Mouse (Mus musculus) E14TG2a.4 (cell line): ENCODE data around the gene Mkrn1.
"Not testable (repeated sequence)": the region's sequence is repeated elsewhere in the genome, so short reads cannot be mapped to it uniquely, and the experiment has no call there.

Experiments
- H3K27me3 ChIP-seq: 2 replicates; pipeline ENCODE4 v1.6.1; 2014; ENCODE audit warnings: low read length, control low read depth; ENCODE audit not compliant: insufficient read depth
- H3K36me3 ChIP-seq: 2 replicates; pipeline ENCODE4 v1.6.1; 2014; ENCODE audit warnings: low read length, control low read depth; ENCODE audit not compliant: insufficient read depth
- H3K4me1 ChIP-seq: replicated peaks from 2 replicates; pipeline ENCODE4 v1.6.1; 2014; ENCODE audit warnings: low read depth, low read length, control low read depth
- H3K4me3 ChIP-seq: replicated peaks from 2 replicates; pipeline ENCODE4 v1.5.1; 2014; ENCODE audit warnings: mild to moderate bottlenecking, low read length
- H3K9me3 ChIP-seq: 2 replicates; pipeline ENCODE4 v1.6.1; 2014; ENCODE audit warnings: low read length, control low read depth
- CTCF ChIP-seq: conservative IDR thresholded peaks from 2 replicates; pipeline ENCODE4 v1.5.1; 2014; ENCODE audit warnings: low read length
- NANOG ChIP-seq: IDR thresholded peaks from 2 replicates; pipeline ENCODE4 v1.6.1; 2014; ENCODE audit warnings: borderline replicate concordance, low read length, mixed read lengths
- POU5F1 ChIP-seq: IDR thresholded peaks from 2 replicates; pipeline ENCODE4 v1.6.1; 2014; ENCODE audit warnings: low read length, borderline replicate concordance

Gene Mkrn1

DNA sequence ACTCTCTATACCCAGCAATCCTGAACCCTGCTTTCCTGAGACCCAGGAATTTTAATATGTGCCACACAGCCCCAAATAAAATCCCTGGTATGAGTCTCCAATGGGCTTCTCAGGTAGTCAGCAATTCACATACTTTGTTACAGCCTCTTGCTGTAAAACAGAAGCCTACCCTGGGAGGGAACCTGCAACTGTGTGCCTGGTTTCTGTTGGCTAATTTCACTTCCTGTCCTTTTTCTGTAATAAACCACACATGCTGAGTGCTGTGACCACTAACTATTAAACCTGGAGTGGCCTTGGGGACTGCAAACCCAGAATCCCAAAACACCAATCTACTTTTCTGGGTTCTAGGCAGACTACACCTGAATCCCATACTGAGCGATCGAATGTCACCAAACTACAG lies 57.6 kb downstream of the Mkrn1 start:
- Histone ChIP-seq H3K36me3 (peaks cover 82% of the 10 kb centered on the region), H3K27me3 (no peaks in the 10 kb centered on the region), H3K4me1 (peaks cover 12% of the 10 kb centered on the region), H3K9me3 (no peaks in the 10 kb centered on the region), H3K4me3 (no peak overlapping the region)
- no peak for TF ChIP-seq POU5F1

DNA sequence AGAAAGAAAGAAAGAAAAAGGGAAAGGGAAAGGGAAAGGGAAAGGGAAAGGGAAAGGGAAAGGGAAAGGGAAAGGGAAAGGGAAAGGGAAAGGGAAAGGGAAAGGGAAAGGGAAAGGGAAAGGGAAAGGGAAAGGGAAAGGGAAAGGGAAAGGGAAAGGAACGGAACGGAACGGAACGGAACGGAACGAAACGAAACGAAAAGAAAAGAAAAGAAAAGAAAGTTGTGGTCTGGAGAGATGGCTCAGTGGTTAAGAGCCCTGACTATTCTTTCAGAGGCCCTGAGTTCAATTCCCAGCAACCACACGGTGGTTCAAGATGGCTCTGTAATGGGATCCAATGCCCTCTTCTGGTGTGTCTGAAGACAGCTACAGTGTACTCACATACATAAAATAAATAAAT lies 61.1 kb downstream of the Mkrn1 start:
- H3K4me3 ChIP-seq, H3K9me3 ChIP-seq, H3K4me1 ChIP-seq, H3K27me3 ChIP-seq: not testable (repeated sequence)
- H3K36me3 ChIP-seq, result peaks cover 85% of the 10 kb centered on the region

DNA sequence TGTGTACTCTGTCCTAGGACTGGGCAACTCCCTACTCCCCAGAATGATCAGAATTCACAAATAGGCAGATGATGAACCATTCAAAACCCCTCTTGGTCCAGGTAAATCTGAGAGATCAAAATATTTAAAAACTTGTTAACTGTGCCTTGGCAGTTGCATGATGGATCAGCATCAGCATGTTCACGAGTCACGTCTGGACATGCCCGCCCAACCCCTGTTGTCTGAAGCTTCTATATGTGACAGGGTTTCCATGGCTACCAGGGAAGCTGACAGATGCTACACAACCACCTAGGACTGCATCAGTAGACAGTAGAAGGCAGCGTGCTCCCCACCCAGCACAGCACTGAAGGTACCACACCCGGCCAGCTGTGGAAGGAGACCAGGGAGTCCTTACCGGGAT lies 71.3 kb downstream of the Mkrn1 start:
- TF ChIP-seq CTCF, result no peak
- no peak for TF ChIP-seq POU5F1
- TF ChIP-seq NANOG, result no peak

DNA sequence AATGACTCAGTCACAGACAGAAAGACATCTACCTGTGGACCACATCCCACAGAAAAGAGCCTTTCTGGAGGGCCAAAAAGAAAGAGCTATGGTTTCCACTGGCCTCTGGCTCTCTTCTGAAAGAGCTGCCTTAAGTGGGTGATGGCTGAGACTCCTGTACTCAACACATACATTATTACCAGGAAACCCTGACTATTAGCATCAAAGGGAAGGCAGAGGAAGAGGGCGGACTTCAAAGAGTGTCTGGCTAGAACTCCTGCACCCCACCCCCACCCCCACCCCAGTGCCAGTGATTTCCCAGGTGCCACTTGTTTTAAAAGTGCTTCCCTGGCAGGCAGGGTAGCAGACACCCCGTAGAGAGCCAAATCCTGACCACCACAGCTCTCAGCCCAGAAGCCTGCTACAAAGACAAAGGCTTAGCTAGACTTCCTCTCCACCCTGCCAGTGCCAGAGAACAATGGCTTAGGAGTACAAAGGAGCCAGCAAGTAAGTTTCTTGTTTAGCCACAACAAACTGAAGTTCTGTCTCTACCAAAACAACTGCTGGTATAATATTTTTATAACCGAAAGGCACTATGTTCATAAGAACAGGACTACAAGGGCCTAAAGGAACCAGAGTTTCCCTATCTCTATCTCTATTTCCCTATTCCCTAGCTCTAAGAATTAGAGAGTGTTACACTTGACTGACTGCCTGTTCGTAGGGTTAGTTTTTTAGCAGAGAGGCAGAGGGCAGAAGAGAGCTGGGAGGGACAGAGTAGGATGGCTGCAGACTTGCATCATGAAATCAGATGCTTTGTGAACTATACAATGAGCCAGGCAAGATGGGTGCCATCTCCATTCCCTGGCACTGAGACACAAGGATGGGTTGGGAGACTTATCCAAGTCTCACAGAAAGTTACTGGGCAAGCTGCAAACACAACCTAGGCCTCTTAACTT lies 72.1 kb downstream of the Mkrn1 start:
- TF ChIP-seq NANOG (no peak), POU5F1 (no peak), CTCF (no peak)
- H3K4me3 ChIP-seq, result peak overlapping the region; percentile 41; the same call in 1 of the 2 replicates
- peaks cover 95% of the 10 kb centered on the region for H3K36me3 ChIP-seq
- peaks cover 71% of the 10 kb centered on the region for H3K4me1 ChIP-seq
- H3K9me3 ChIP-seq, result no peaks in the 10 kb centered on the region
- no peaks in the 10 kb centered on the region for H3K27me3 ChIP-seq

More for the DNA sequence above, 71.3 kb downstream of the Mkrn1 start:
- Histone ChIP-seq H3K36me3 (peaks cover 96% of the 10 kb centered on the region), H3K4me1 (peaks cover 67% of the 10 kb centered on the region), H3K27me3 (no peaks in the 10 kb centered on the region), H3K9me3 (no peaks in the 10 kb centered on the region), H3K4me3 (peak overlapping the region; percentile 17; the same call in 1 of the 2 replicates)
